In the genomic region with DNA sequence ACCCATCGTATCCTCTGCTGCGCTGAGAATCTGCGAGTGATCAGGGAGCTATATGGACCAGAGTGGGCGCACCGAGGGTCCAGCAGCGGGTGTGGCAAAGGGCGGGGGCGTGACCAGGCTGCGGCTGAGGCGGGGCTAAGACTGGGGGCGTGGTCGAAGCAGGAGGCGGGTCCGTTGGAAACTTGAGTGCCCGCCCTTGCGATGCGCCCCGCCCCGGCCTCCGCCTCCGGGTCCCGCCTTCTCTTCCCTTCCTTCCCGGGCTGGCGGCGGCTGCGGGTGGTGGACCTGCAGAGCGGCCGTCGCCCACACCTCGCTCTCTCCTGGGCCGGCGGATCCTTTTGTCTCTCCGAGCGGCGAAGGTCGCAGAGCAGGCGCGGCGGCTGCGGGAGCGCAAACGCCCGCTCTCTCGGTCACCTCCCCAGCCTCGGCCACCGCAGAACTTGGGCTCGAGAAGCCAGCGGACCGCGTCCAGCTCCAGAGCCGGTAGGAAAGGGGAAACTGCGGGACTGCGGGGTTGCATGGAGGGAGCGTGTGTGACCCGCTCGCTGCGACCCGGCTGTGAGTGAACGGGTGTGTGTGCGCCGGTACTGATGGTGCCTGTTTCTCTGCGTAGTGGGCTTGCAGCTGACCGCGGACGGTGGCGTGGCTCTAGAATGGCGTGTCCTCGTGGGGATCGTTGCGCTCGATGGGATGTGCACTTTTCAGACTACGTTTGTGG, we compare ENCODE assay signal across 8 mouse cellular contexts. TPM values are rescaled to one million over a fixed set of nuclear protein-coding genes. Genes with fewer than 3 reads are reported as not detected.
DNase-seq lines count a peak whose midpoint lies in the region; ATAC-seq lines count a peak whose summit lies in the region.

A gene (plus strand): TSS at position 293 of the 718 bp plus-strand sequence.

- DNase-seq in adrenal gland, adult (ENCODE audit: inconsistent age in 2 of 2, low spot score in 1 of 2), result peak; percentile 96 to 99
- DNase-seq in embryo, embryonic 10 days (ENCODE audit: low spot score), result peak; percentile 96
- DNase-seq in gastrocnemius, postnatal 10 days, result peak; percentile 97
- DNase-seq in induced T-regulatory cell, adult 2 months (ENCODE audit: low read depth), result peak; percentile 94
- DNase-seq in left cerebral cortex, adult 8-10 months (ENCODE audit: low spot score in 2 of 2), result peak; percentile 82 to 84
- peak; percentile 92 for DNase-seq in right cerebral cortex, adult 18-20 months
- DNase-seq in urinary bladder, adult 2 months (ENCODE audit: low spot score), result peak; percentile 93

- peak; percentile 83 for ATAC-seq in megakaryocyte, adult 5-6 weeks (ENCODE audit: poor library complexity, severe bottlenecking)

RNA-seq across cellular contexts. Expression of the gene that starts here (rescaled TPM):
- 10 to 100 TPM; 13.9 to 14.0 TPM for total RNA-seq in gastrocnemius, postnatal 10 days (2021)
- 10 to 100 TPM; 64.4 to 81.1 (median 79.0) TPM for total RNA-seq in left cerebral cortex, adult 8-10 months (2022)
- total RNA-seq in megakaryocyte, adult 5-6 weeks (2015), result 182 and 187 TPM in 2 replicates
- total RNA-seq in megakaryocyte, adult 5-6 weeks (2017), result 63.8 and 76.0 TPM in 2 replicates
- 52.8 and 56.0 TPM in 2 replicates for polyA plus RNA-seq in urinary bladder, adult 2 months (2012; rRNA removed)

Comparison
In these comparisons a context has a peak if more than half of its experiments do, and no peak if none do; other contexts are left out.
1. Peak in every context shown above with its lines: DNase-seq and ATAC-seq.
2. RNA of the gene that starts here (total RNA-seq): 63.8 to 187 TPM in megakaryocyte, adult 5-6 weeks and 64.4 to 81.1 TPM in left cerebral cortex, adult 8-10 months; 13.9 to 14.0 TPM in gastrocnemius, postnatal 10 days; every median in the first group is over 4 times any median in the second.